Mouse (Mus musculus): ENCODE data around the gene Nr2c1. TPM values are rescaled to one million over a fixed set of nuclear protein-coding genes. Genes with fewer than 3 reads are reported as not detected.
A peak's percentile ranks its signal among the peaks of the same experiment; 100 is the strongest.

Nr2c1 gene
- polyA plus RNA-seq, 1 experiment from 2014 or later, result 10.4 TPM

- no peak for ATAC-seq
- H3K9ac ChIP-seq (ENCODE audit: low read depth, low read length), result no peak overlapping the region
- H3K27me3 ChIP-seq (replicated peaks; ENCODE audit: control insufficient read depth, insufficient read depth, low read length), result no peaks in the 10 kb centered on the region
- H3K9me3 ChIP-seq (ENCODE audit: control insufficient read depth, low read length), result no peaks in the 10 kb centered on the region
- no peak overlapping the region for H3K4me2 ChIP-seq (ENCODE audit: low read depth, low read length)
- whole genome bisulfite sequencing, result 90% methylated on average over 12 of the region's 12 CpGs
- H3K4me1 ChIP-seq (ENCODE audit: control insufficient read depth, insufficient read depth, low read length), result 0 out of 2 replicates have a peak, but pooled peaks cover 3% of the 10 kb centered on the region
- H3K36me3 ChIP-seq (ENCODE audit: control insufficient read depth, insufficient read depth, low read length), result no peaks in the 10 kb centered on the region
- H3K27ac ChIP-seq (ENCODE audit: low read length), result no peak overlapping the region
- no peak overlapping the region for H3K4me3 ChIP-seq (ENCODE audit: low read length)
Measured at GRCm38 (mm10) chr10:94134535-94135390, 13.1 kb upstream of the Nr2c1 start.

GRCm38 (mm10) chr10:94138890-94139482 is 8.8 kb upstream of the Nr2c1 start:
- Histone ChIP-seq H3K9ac (ENCODE audit: low read depth, low read length) (no peak overlapping the region), H3K4me2 (ENCODE audit: low read depth, low read length) (no peak overlapping the region), H3K4me1 (ENCODE audit: control insufficient read depth, insufficient read depth, low read length) (0 out of 2 replicates have a peak, but pooled peaks cover 4% of the 10 kb centered on the region), H3K9me3 (ENCODE audit: control insufficient read depth, low read length) (no peaks in the 10 kb centered on the region), H3K4me3 (ENCODE audit: low read length) (no peak overlapping the region), H3K27ac (ENCODE audit: low read length) (no peak overlapping the region), H3K36me3 (ENCODE audit: control insufficient read depth, insufficient read depth, low read length) (no peaks in the 10 kb centered on the region), H3K27me3 (replicated peaks; ENCODE audit: control insufficient read depth, insufficient read depth, low read length) (no peaks in the 10 kb centered on the region)
- ATAC-seq, result 0 out of 2 replicates have a peak, but pooled peaks have one; percentile 33
- WGBS, result 80% methylated on average over 10 of the region's 10 CpGs

- no peak overlapping the region for H3K9ac ChIP-seq (ENCODE audit: low read depth, low read length)
- no peaks in the 10 kb centered on the region for H3K36me3 ChIP-seq (ENCODE audit: control insufficient read depth, insufficient read depth, low read length)
- no peak overlapping the region for H3K4me3 ChIP-seq (ENCODE audit: low read length)
- no peak overlapping the region for H3K27ac ChIP-seq (ENCODE audit: low read length)
- H3K4me1 ChIP-seq (ENCODE audit: control insufficient read depth, insufficient read depth, low read length), result peaks cover 10% of the 10 kb centered on the region; the same call in 1 of the 2 replicates
- no peak for ATAC-seq
- no peaks in the 10 kb centered on the region for H3K9me3 ChIP-seq (ENCODE audit: control insufficient read depth, low read length)
- no peaks in the 10 kb centered on the region for H3K27me3 ChIP-seq (replicated peaks; ENCODE audit: control insufficient read depth, insufficient read depth, low read length)
- WGBS, result 86% methylated on average over 3 of the region's 3 CpGs
- no peak overlapping the region for H3K4me2 ChIP-seq (ENCODE audit: low read depth, low read length)
Measured at GRCm38 (mm10) chr10:94140227-94140931, 7.4 kb upstream of the Nr2c1 start.

- H3K27me3 ChIP-seq (replicated peaks; ENCODE audit: control insufficient read depth, insufficient read depth, low read length), result no peaks in the 10 kb centered on the region
- 95% methylated on average over 3 of the region's 3 CpGs for WGBS
- no peak overlapping the region for H3K4me2 ChIP-seq (ENCODE audit: low read depth, low read length)
- no peak for ATAC-seq
- H3K4me3 ChIP-seq (ENCODE audit: low read length), result no peak overlapping the region
- no peak overlapping the region for H3K9ac ChIP-seq (ENCODE audit: low read depth, low read length)
- H3K27ac ChIP-seq (ENCODE audit: low read length), result no peak overlapping the region
- H3K4me1 ChIP-seq (ENCODE audit: control insufficient read depth, insufficient read depth, low read length), result peaks cover 7% of the 10 kb centered on the region; the same call in 1 of the 2 replicates
- no peaks in the 10 kb centered on the region for H3K9me3 ChIP-seq (ENCODE audit: control insufficient read depth, low read length)
- H3K36me3 ChIP-seq (ENCODE audit: control insufficient read depth, insufficient read depth, low read length), result no peaks in the 10 kb centered on the region
Measured at GRCm38 (mm10) chr10:94142427-94142826, 5.4 kb upstream of the Nr2c1 start.

- no peaks in the 10 kb centered on the region for H3K36me3 ChIP-seq (ENCODE audit: control insufficient read depth, insufficient read depth, low read length)
- H3K27ac ChIP-seq (ENCODE audit: low read length), result peak overlapping the region; percentile 55
- no peak for ATAC-seq
- H3K9me3 ChIP-seq (ENCODE audit: control insufficient read depth, low read length), result no peaks in the 10 kb centered on the region
- no peaks in the 10 kb centered on the region for H3K27me3 ChIP-seq (replicated peaks; ENCODE audit: control insufficient read depth, insufficient read depth, low read length)
- H3K4me1 ChIP-seq (ENCODE audit: control insufficient read depth, insufficient read depth, low read length), result peaks cover 16% of the 10 kb centered on the region
- no peak overlapping the region for H3K4me3 ChIP-seq (ENCODE audit: low read length)
- WGBS, result 58% methylated on average over 5 of the region's 5 CpGs
- H3K9ac ChIP-seq (ENCODE audit: low read depth, low read length), result no peak overlapping the region
- no peak overlapping the region for H3K4me2 ChIP-seq (ENCODE audit: low read depth, low read length)
Measured at GRCm38 (mm10) chr10:94144581-94144980, 3.2 kb upstream of the Nr2c1 start.

GRCm38 (mm10) chr10:94147391-94147755 is 450 bp upstream of the Nr2c1 start:
- H3K27ac ChIP-seq (ENCODE audit: low read length), result peak overlapping the region; percentile 95; the same call in 1 of the 2 replicates
- ATAC-seq, result peak; percentile 41
- H3K4me3 ChIP-seq (ENCODE audit: low read length), result peak overlapping the region; percentile 80
- H3K4me1 ChIP-seq (ENCODE audit: control insufficient read depth, insufficient read depth, low read length), result peaks cover 28% of the 10 kb centered on the region
- H3K9ac ChIP-seq (ENCODE audit: low read depth, low read length), result peak overlapping the region; percentile 92
- no peaks in the 10 kb centered on the region for H3K9me3 ChIP-seq (ENCODE audit: control insufficient read depth, low read length)
- 8% methylated on average over 8 of the region's 8 CpGs for WGBS
- H3K4me2 ChIP-seq (ENCODE audit: low read depth, low read length), result peak overlapping the region; percentile 53
- H3K27me3 ChIP-seq (replicated peaks; ENCODE audit: control insufficient read depth, insufficient read depth, low read length), result no peaks in the 10 kb centered on the region
- H3K36me3 ChIP-seq (ENCODE audit: control insufficient read depth, insufficient read depth, low read length), result no peaks in the 10 kb centered on the region

- H3K9me3 ChIP-seq (ENCODE audit: control insufficient read depth, low read length), result no peaks in the 10 kb centered on the region
- H3K27ac ChIP-seq (ENCODE audit: low read length), result peak overlapping the region; percentile 49; the same call in 1 of the 2 replicates
- no peak overlapping the region for H3K4me3 ChIP-seq (ENCODE audit: low read length)
- ATAC-seq, result no peak
- H3K4me2 ChIP-seq (ENCODE audit: low read depth, low read length), result no peak overlapping the region
- no peaks in the 10 kb centered on the region for H3K36me3 ChIP-seq (ENCODE audit: control insufficient read depth, insufficient read depth, low read length)
- WGBS, result 60% methylated on average over 4 of the region's 4 CpGs
- no peaks in the 10 kb centered on the region for H3K27me3 ChIP-seq (replicated peaks; ENCODE audit: control insufficient read depth, insufficient read depth, low read length)
- no peak overlapping the region for H3K9ac ChIP-seq (ENCODE audit: low read depth, low read length)
- H3K4me1 ChIP-seq (ENCODE audit: control insufficient read depth, insufficient read depth, low read length), result peaks cover 22% of the 10 kb centered on the region
Measured at GRCm38 (mm10) chr10:94151488-94151887, 3.7 kb downstream of the Nr2c1 start.

- H3K4me1 ChIP-seq (ENCODE audit: control insufficient read depth, insufficient read depth, low read length), result peaks cover 20% of the 10 kb centered on the region
- ATAC-seq, result no peak
- no peak overlapping the region for H3K4me3 ChIP-seq (ENCODE audit: low read length)
- no peaks in the 10 kb centered on the region for H3K27me3 ChIP-seq (replicated peaks; ENCODE audit: control insufficient read depth, insufficient read depth, low read length)
- no peaks in the 10 kb centered on the region for H3K9me3 ChIP-seq (ENCODE audit: control insufficient read depth, low read length)
- peaks cover 7% of the 10 kb centered on the region; the same call in 1 of the 2 replicates for H3K36me3 ChIP-seq (ENCODE audit: control insufficient read depth, insufficient read depth, low read length)
- H3K27ac ChIP-seq (ENCODE audit: low read length), result no peak overlapping the region
- H3K4me2 ChIP-seq (ENCODE audit: low read depth, low read length), result no peak overlapping the region
- H3K9ac ChIP-seq (ENCODE audit: low read depth, low read length), result no peak overlapping the region
Measured at GRCm38 (mm10) chr10:94153841-94154240, 6.0 kb downstream of the Nr2c1 start.

- H3K36me3 ChIP-seq (ENCODE audit: control insufficient read depth, insufficient read depth, low read length), result peaks cover 12% of the 10 kb centered on the region
- H3K27ac ChIP-seq (ENCODE audit: low read length), result no peak overlapping the region
- H3K4me2 ChIP-seq (ENCODE audit: low read depth, low read length), result no peak overlapping the region
- no peak for ATAC-seq
- no peaks in the 10 kb centered on the region for H3K27me3 ChIP-seq (replicated peaks; ENCODE audit: control insufficient read depth, insufficient read depth, low read length)
- WGBS, result 90% methylated on average over 6 of the region's 6 CpGs
- no peaks in the 10 kb centered on the region for H3K4me1 ChIP-seq (ENCODE audit: control insufficient read depth, insufficient read depth, low read length)
- no peak overlapping the region for H3K9ac ChIP-seq (ENCODE audit: low read depth, low read length)
- H3K4me3 ChIP-seq (ENCODE audit: low read length), result no peak overlapping the region
- H3K9me3 ChIP-seq (ENCODE audit: control insufficient read depth, low read length), result no peaks in the 10 kb centered on the region
Measured at GRCm38 (mm10) chr10:94158962-94159361, 11.1 kb downstream of the Nr2c1 start.
